Mouse (Mus musculus) liver, adult 2 months (tissue): ENCODE measurements around the gene Mettl8.

ENCODE experiments used
- CTCF ChIP-seq: fragments of 200-500 bp; IDR thresholded peaks from 2 replicates; pipeline ENCODE4 v1.5.1; 2011; ENCODE audit warnings: low read depth, low read length, control low read depth
- POLR2A ChIP-seq: fragments of 200-500 bp; IDR thresholded peaks from 2 replicates; pipeline ENCODE4 v1.6.1; 2011; ENCODE audit warnings: low read length, control low read depth; ENCODE audit not compliant: insufficient read depth; ENCODE audit errors: extremely low read depth

DNA sequence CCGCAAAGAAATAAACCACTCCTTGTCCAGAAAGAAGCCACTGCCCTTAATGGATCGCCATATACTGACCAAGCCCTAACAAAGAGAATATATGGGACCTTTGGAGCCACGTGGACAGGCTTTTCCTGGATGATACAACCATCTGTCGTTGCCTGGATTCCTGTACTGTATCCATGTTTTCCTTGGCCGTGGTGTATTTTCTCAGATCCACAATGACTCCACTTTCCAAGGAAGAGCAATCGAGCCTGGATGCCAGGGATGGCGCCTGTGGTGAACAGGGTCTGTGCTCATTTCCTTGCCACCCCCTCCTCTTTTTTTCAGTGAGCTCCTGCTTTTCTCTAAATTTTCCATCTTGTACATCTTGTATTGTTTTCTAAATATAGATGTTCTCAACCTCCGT lies 120.6 kb downstream of the Mettl8 start:
- TF ChIP-seq CTCF (no peak), POLR2A (no peak)
